Comparison of ENCODE assay signal across 8 mouse cellular contexts in the genomic region with DNA sequence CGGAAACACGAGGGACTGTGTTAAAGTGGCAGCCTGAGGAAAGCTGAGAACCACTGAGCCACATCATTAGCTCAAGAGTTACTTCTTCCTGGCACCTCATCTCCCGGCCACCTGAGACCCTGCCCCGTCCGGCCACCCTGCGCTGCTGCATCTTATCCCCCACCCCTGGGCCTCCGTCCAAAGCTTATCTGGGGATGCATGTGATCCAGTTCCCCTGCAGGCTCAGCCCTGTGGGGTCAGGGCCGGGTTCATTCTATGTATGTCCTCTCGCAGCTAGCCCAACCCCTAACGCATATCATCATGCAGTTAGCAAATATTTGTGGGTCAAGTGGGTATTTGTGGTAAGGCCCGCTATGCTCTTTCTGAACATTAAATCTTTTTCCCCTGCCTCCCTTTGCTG. TPM values are rescaled to one million over a fixed set of nuclear protein-coding genes. Genes with fewer than 3 reads are reported as not detected.
A peak's percentile ranks its signal among the peaks of the same experiment; 100 is the strongest.
DNase-seq lines count a peak whose midpoint lies in the region; ATAC-seq and TF ChIP-seq lines count a peak whose summit lies in the region.
"Had no signal": no experiment of that assay in that cellular context is flagged by ENCODE, and none has a peak within 500 bp of the region (broad histone marks: within the 10 kb centered on the region; RNA-seq: fewer than 3 reads in every experiment).

No protein-coding gene starts in this region.

- H3K4me2 ChIP-seq in heart, embryonic 16.5 days (ENCODE audit: low read depth, low read length): peak overlapping the region; percentile 55

- no peaks in the 10 kb centered on the region for H3K9me3 ChIP-seq in heart, embryonic 16.5 days (replicated peaks; ENCODE audit: control insufficient read depth, low read length)
- no peaks in the 10 kb centered on the region for H3K9me3 ChIP-seq in forebrain, embryonic 10.5 days

- peak overlapping the region; percentile 16 for H3K27ac ChIP-seq in embryonic fibroblast, embryonic 13.5 days (ENCODE audit: insufficient read depth, low read length)
- peak overlapping the region; percentile 95 for H3K27ac ChIP-seq in heart, embryonic 16.5 days (ENCODE audit: low read length)
- no peak overlapping the region; the same call in 1 of the 2 replicates for H3K27ac ChIP-seq in forebrain, embryonic 10.5 days

- peaks cover 30% of the 10 kb centered on the region for H3K4me1 ChIP-seq in embryonic fibroblast, embryonic 13.5 days (ENCODE audit: control insufficient read depth, insufficient read depth, low read length)
- peaks cover 42% of the 10 kb centered on the region for H3K4me1 ChIP-seq in heart, embryonic 16.5 days (ENCODE audit: control insufficient read depth, insufficient read depth, low read length)
- peaks cover 50% of the 10 kb centered on the region for H3K4me1 ChIP-seq in forebrain, embryonic 10.5 days

- peak overlapping the region; percentile 14 for H3K9ac ChIP-seq in heart, embryonic 16.5 days (ENCODE audit: low read length)

- peaks cover 2% of the 10 kb centered on the region; the same call in 1 of the 2 replicates for H3K36me3 ChIP-seq in heart, embryonic 16.5 days (ENCODE audit: control insufficient read depth, insufficient read depth)
- peaks cover 7% of the 10 kb centered on the region for H3K36me3 ChIP-seq in forebrain, embryonic 10.5 days (replicated peaks)

- WGBS in heart, embryonic 16.5 days: 18% methylated on average over 11 of the region's 11 CpGs
- WGBS in forebrain, embryonic 10.5 days: 73% methylated on average over 11 of the region's 11 CpGs

- ATAC-seq in heart, embryonic 16.5 days (replicated peaks; ENCODE audit: extremely low read depth, insufficient read depth, low FRiP score): peak; percentile 39; the same call in 1 of the 2 replicates
- peak; percentile 8; the same call in 1 of the 2 replicates for ATAC-seq in megakaryocyte progenitor cell, adult 5-6 weeks (replicated peaks; ENCODE audit: poor library complexity)

- no peak for TF ChIP-seq POLR2A in embryonic fibroblast, embryonic 13.5 days (IDR thresholded peaks at IDR 0.05; ENCODE audit: low read depth, low read length)

- TF ChIP-seq CTCF in embryonic fibroblast, embryonic 13.5 days (IDR thresholded peaks at IDR 0.05; ENCODE audit: borderline replicate concordance, insufficient read depth, low read length): no peak

- DNase-seq in kidney, postnatal 10 days: peak; percentile 41
- DNase-seq in kidney, postnatal 36 days: no peak
- DNase-seq in forebrain, embryonic 10.5 days (ENCODE audit: extremely low spot score, low spot score): no peak
- DNase-seq in adrenal gland, adult (ENCODE audit: inconsistent age in 2 of 2, low spot score in 1 of 2): no peak

- no peak overlapping the region for H3K4me3 ChIP-seq in embryonic fibroblast, embryonic 13.5 days (ENCODE audit: insufficient read depth, low read length)
- peak overlapping the region; percentile 17; the same call in 1 of the 2 replicates for H3K4me3 ChIP-seq in heart, embryonic 16.5 days (ENCODE audit: low read length)
- no peak overlapping the region for H3K4me3 ChIP-seq in forebrain, embryonic 10.5 days

- H3K27me3 ChIP-seq in heart, embryonic 16.5 days (ENCODE audit: control insufficient read depth, insufficient read depth, low read length): no peaks in the 10 kb centered on the region
- no peaks in the 10 kb centered on the region for H3K27me3 ChIP-seq in forebrain, embryonic 10.5 days (ENCODE audit: poor library complexity, severe bottlenecking)

RNA-seq across cellular contexts. Expression of a gene that starts 4.4 kb away (rescaled TPM):
- 59.7 and 61.6 TPM in 2 replicates for polyA plus RNA-seq in embryonic fibroblast, embryonic 13.5 days (2011; ENCODE audit: insufficient read length, low read depth, missing spikeins)
- polyA plus RNA-seq in heart, embryonic 16.5 days (2015; fragmentation: Nextera tagmentation; extraction: Ambion mirVana): 398 and 419 TPM in 2 replicates
- 25.5 and 30.3 TPM in 2 replicates for total RNA-seq in megakaryocyte progenitor cell, adult 5-6 weeks (2015)
- total RNA-seq in megakaryocyte progenitor cell, adult 5-6 weeks (2017): 26.3 and 26.9 TPM in 2 replicates
- 75.9 and 79.4 TPM in 2 replicates for polyA plus RNA-seq in forebrain, embryonic 10.5 days (2016; fragmentation: Nextera tagmentation; extraction: Ambion mirVana)

RNA-seq across cellular contexts. Expression of a gene that starts 14.0 kb away (rescaled TPM):
- 88.2 and 95.1 TPM in 2 replicates for polyA plus RNA-seq in embryonic fibroblast, embryonic 13.5 days (2011; ENCODE audit: insufficient read length, low read depth, missing spikeins)
- polyA plus RNA-seq in heart, embryonic 16.5 days (2015; fragmentation: Nextera tagmentation; extraction: Ambion mirVana): 152 and 161 TPM in 2 replicates
- total RNA-seq in megakaryocyte progenitor cell, adult 5-6 weeks (2015): 156 and 202 TPM in 2 replicates
- 130 and 149 TPM in 2 replicates for total RNA-seq in megakaryocyte progenitor cell, adult 5-6 weeks (2017)
- polyA plus RNA-seq in forebrain, embryonic 10.5 days (2016; fragmentation: Nextera tagmentation; extraction: Ambion mirVana): 173 and 181 TPM in 2 replicates

RNA-seq across cellular contexts. Expression of a gene that starts 21.0 kb away (rescaled TPM):
- polyA plus RNA-seq in embryonic fibroblast, embryonic 13.5 days (2011; ENCODE audit: insufficient read length, low read depth, missing spikeins): not detected in 2 replicates
- polyA plus RNA-seq in heart, embryonic 16.5 days (2015; fragmentation: Nextera tagmentation; extraction: Ambion mirVana): not detected in 2 replicates
- total RNA-seq in megakaryocyte progenitor cell, adult 5-6 weeks (2015): not detected in 2 replicates
- total RNA-seq in megakaryocyte progenitor cell, adult 5-6 weeks (2017): not detected in 2 replicates
- polyA plus RNA-seq in forebrain, embryonic 10.5 days (2016; fragmentation: Nextera tagmentation; extraction: Ambion mirVana): not detected in 2 replicates
- total RNA-seq: megakaryocyte, adult 5-6 weeks had no signal

RNA-seq across cellular contexts. Expression of a gene that starts 58.0 kb away (rescaled TPM):
- polyA plus RNA-seq in embryonic fibroblast, embryonic 13.5 days (2011; ENCODE audit: insufficient read length, low read depth, missing spikeins): 45.5 and 50.0 TPM in 2 replicates
- 27.7 and 33.4 TPM in 2 replicates for polyA plus RNA-seq in heart, embryonic 16.5 days (2015; fragmentation: Nextera tagmentation; extraction: Ambion mirVana)
- total RNA-seq in megakaryocyte progenitor cell, adult 5-6 weeks (2015): 30.4 and 30.5 TPM in 2 replicates
- 22.8 and 24.3 TPM in 2 replicates for total RNA-seq in megakaryocyte progenitor cell, adult 5-6 weeks (2017)
- 42.1 and 44.9 TPM in 2 replicates for polyA plus RNA-seq in forebrain, embryonic 10.5 days (2016; fragmentation: Nextera tagmentation; extraction: Ambion mirVana)

RNA-seq across cellular contexts. Expression of a gene that starts 59.4 kb away (rescaled TPM):
- 3.9 and 5.3 TPM in 2 replicates for polyA plus RNA-seq in embryonic fibroblast, embryonic 13.5 days (2011; ENCODE audit: insufficient read length, low read depth, missing spikeins)
- 4.4 and 4.6 TPM in 2 replicates for polyA plus RNA-seq in heart, embryonic 16.5 days (2015; fragmentation: Nextera tagmentation; extraction: Ambion mirVana)
- total RNA-seq in megakaryocyte progenitor cell, adult 5-6 weeks (2015): 3.2 and 4.0 TPM in 2 replicates
- total RNA-seq in megakaryocyte progenitor cell, adult 5-6 weeks (2017): 2.1 and 2.9 TPM in 2 replicates
- polyA plus RNA-seq in forebrain, embryonic 10.5 days (2016; fragmentation: Nextera tagmentation; extraction: Ambion mirVana): 5.9 and 6.6 TPM in 2 replicates
